Mouse (Mus musculus): ENCODE results near the gene Runx2.

GRCm38 (mm10) chr17:44706531-44706930, 108.1 kb downstream of the Runx2 start:
- no peak for TF ChIP-seq CTCF (IDR thresholded peaks at IDR 0.05; ENCODE audit: borderline replicate concordance, insufficient read depth, low read length)
- no peak for TF ChIP-seq POLR2A (IDR thresholded peaks at IDR 0.05; ENCODE audit: low read depth, low read length)

All from embryonic fibroblast, embryonic 13.5 days (primary cell).